Mouse (Mus musculus): ENCODE results near the gene Eno2.
"Not testable (repeated sequence)": the region's sequence is repeated elsewhere in the genome, so short reads cannot be mapped to it uniquely, and the experiment has no call there.

The Eno2 gene

GRCm38 (mm10) chr6:124769101-124769765 lies at the start of gene Eno2:
Gene Eno2 (minus strand): TSS chr6:124769673.
- peak; percentile 75 for DNase-seq (ENCODE audit: low read depth)

GRCm38 (mm10) chr6:124817971-124818370 lies 48.5 kb upstream of the Eno2 start:
- no peak for DNase-seq (ENCODE audit: low read depth)

GRCm38 (mm10) chr6:124817563-124817962 lies 48.1 kb upstream of the Eno2 start:
- DNase-seq (ENCODE audit: low read depth) = no peak

GRCm38 (mm10) chr6:124817125-124817524 lies 47.7 kb upstream of the Eno2 start:
- no peak for DNase-seq (ENCODE audit: low read depth)

- no peak for DNase-seq (ENCODE audit: low read depth)
These were observed 47.1 kb upstream of the Eno2 start for GRCm38 (mm10) chr6:124816611-124817010.

- DNase-seq (ENCODE audit: low read depth) = no peak
These were observed 45.6 kb upstream of the Eno2 start for GRCm38 (mm10) chr6:124814858-124815774.

- no peak for DNase-seq (ENCODE audit: low read depth)
These were observed 45.0 kb upstream of the Eno2 start for GRCm38 (mm10) chr6:124814448-124814847.

GRCm38 (mm10) chr6:124813933-124814332 lies 44.5 kb upstream of the Eno2 start, which contains the start of gene Tpi1:
Gene Tpi1 (minus strand): TSS chr6:124814296.
- DNase-seq (ENCODE audit: low read depth) = peak; percentile 90

GRCm38 (mm10) chr6:124813496-124813895 lies 44.0 kb upstream of the Eno2 start:
- DNase-seq (ENCODE audit: low read depth) = peak; percentile 81

- DNase-seq (ENCODE audit: low read depth) = no peak
These were observed 43.4 kb upstream of the Eno2 start for GRCm38 (mm10) chr6:124812848-124813247.

- DNase-seq (ENCODE audit: low read depth) = no peak
These were observed 42.5 kb upstream of the Eno2 start for GRCm38 (mm10) chr6:124811701-124812560.

- no peak for DNase-seq (ENCODE audit: low read depth)
These were observed 41.9 kb upstream of the Eno2 start for GRCm38 (mm10) chr6:124811403-124811665.

GRCm38 (mm10) chr6:124810566-124811402 lies 41.3 kb upstream of the Eno2 start:
- not testable (repeated sequence) for DNase-seq (ENCODE audit: low read depth)

GRCm38 (mm10) chr6:124809775-124810538 lies 40.5 kb upstream of the Eno2 start:
- DNase-seq (ENCODE audit: low read depth) = no peak

GRCm38 (mm10) chr6:124809052-124809774 lies 39.7 kb upstream of the Eno2 start:
- peak; percentile 75 for DNase-seq (ENCODE audit: low read depth)

- peak; percentile 57 for DNase-seq (ENCODE audit: low read depth)
These were observed 39.0 kb upstream of the Eno2 start, which contains the start of gene Spsb2 for GRCm38 (mm10) chr6:124808358-124809012. Gene Spsb2 (plus strand): TSS chr6:124808661.

- no peak for DNase-seq (ENCODE audit: low read depth)
These were observed 38.5 kb upstream of the Eno2 start for GRCm38 (mm10) chr6:124807986-124808357.

GRCm38 (mm10) chr6:124807366-124807765 lies 37.9 kb upstream of the Eno2 start:
- no peak for DNase-seq (ENCODE audit: low read depth)

- DNase-seq (ENCODE audit: low read depth) = no peak
These were observed 37.1 kb upstream of the Eno2 start for GRCm38 (mm10) chr6:124806446-124807140.

Measured in induced T-regulatory cell, adult 2 months (primary cell).